Mouse (Mus musculus) limb, embryonic 14.5 days (tissue): ENCODE data around the gene Ide. TPM values are rescaled to one million over a fixed set of nuclear protein-coding genes. Genes with fewer than 3 reads are reported as not detected.

Experiments used
- ATAC-seq: fragments of 200-750 bp; cut with Nextera tagmentation; 2 replicates; pipeline ENCODE4 v1.8.0; 2017; ENCODE audit warnings: low read depth, moderate number of reproducible peaks, moderate TSS enrichment; ENCODE audit not compliant: low FRiP score
- DNase-seq: peaks from one replicate; pipeline ENCODE4 v3.0.0-alpha.2; 2015; ENCODE audit warnings: low spot score
- H3K27ac ChIP-seq: fragments of 300-500 bp; sonication (generic); replicated peaks from 2 replicates; pipeline ENCODE4 v1.5.1; 2014; ENCODE audit warnings: low read depth, mild to moderate bottlenecking, low read length, moderate library complexity, mixed read lengths
- H3K27me3 ChIP-seq: fragments of 300-500 bp; sonication (generic); 2 replicates; pipeline ENCODE4 v1.6.1; 2014; ENCODE audit warnings: low read length, mixed read lengths; ENCODE audit not compliant: control insufficient read depth, insufficient read depth
- H3K36me3 ChIP-seq: fragments of 300-500 bp; sonication (generic); 2 replicates; pipeline ENCODE4 v1.6.1; 2014; ENCODE audit warnings: mild to moderate bottlenecking, low read length, moderate library complexity, mixed read lengths; ENCODE audit not compliant: control insufficient read depth, insufficient read depth
- H3K4me1 ChIP-seq: fragments of 300-500 bp; sonication (generic); 2 replicates; pipeline ENCODE4 v1.6.1; 2014; ENCODE audit warnings: antibody characterized with exemption, low read length, mixed read lengths; ENCODE audit not compliant: control insufficient read depth, insufficient read depth
- H3K4me2 ChIP-seq: fragments of 300-500 bp; sonication (generic); replicated peaks from 2 replicates; pipeline ENCODE4 v1.6.1; 2014; ENCODE audit warnings: low read depth, mild to moderate bottlenecking, low read length, moderate library complexity; ENCODE audit not compliant: severe bottlenecking
- H3K4me3 ChIP-seq: fragments of 300-500 bp; sonication (generic); replicated peaks from 2 replicates; pipeline ENCODE4 v1.5.1; 2014; ENCODE audit warnings: low read length
- H3K9ac ChIP-seq: fragments of 300-500 bp; sonication (generic); 2 replicates; pipeline ENCODE4 v1.6.1; 2014; ENCODE audit warnings: mild to moderate bottlenecking, low read depth, low read length, moderate library complexity; ENCODE audit not compliant: severe bottlenecking
- H3K9me3 ChIP-seq: fragments of 300-500 bp; sonication (generic); 2 replicates; pipeline ENCODE4 v1.6.1; 2016; ENCODE audit warnings: low read length; ENCODE audit not compliant: control insufficient read depth
- POLR2A ChIP-seq: fragments of 200-500 bp; IDR thresholded peaks from 2 replicates; pipeline ENCODE4 v1.8.0; 2012; ENCODE audit warnings: inconsistent platforms, mild to moderate bottlenecking, moderate library complexity, borderline replicate concordance; ENCODE audit not compliant: insufficient read depth, insufficient read length; ENCODE audit errors: extremely low read depth
- WGBS: fragments of 180-500 bp; shearing (Covaris S2); extraction: QIAGEN DNeasy Blood & Tissue Kit; methylation state at CpG from one replicate; pipeline ENCODE4 v1.1.7; 2014; 5-methylcytosine and 5-hydroxymethylcytosine counted together
- polyA plus RNA-seq, 2 experiments: library from polyadenylated mRNA; depleted of rRNA in 1 of 2; stranded (reverse) in 1 of 2; unstranded in 1 of 2; fragments of >200 nt; fragmentation: Nextera tagmentation in 1 of 2; extraction: Ambion mirVana in 1 of 2; gene quantifications; 2 replicates each; pipeline versions ENCODE4 v1.2.1 to v1.2.3; 2012 to 2014

Gene Ide
- polyA plus RNA-seq, 2 experiments: 22.5 to 49.9 TPM

DNA sequence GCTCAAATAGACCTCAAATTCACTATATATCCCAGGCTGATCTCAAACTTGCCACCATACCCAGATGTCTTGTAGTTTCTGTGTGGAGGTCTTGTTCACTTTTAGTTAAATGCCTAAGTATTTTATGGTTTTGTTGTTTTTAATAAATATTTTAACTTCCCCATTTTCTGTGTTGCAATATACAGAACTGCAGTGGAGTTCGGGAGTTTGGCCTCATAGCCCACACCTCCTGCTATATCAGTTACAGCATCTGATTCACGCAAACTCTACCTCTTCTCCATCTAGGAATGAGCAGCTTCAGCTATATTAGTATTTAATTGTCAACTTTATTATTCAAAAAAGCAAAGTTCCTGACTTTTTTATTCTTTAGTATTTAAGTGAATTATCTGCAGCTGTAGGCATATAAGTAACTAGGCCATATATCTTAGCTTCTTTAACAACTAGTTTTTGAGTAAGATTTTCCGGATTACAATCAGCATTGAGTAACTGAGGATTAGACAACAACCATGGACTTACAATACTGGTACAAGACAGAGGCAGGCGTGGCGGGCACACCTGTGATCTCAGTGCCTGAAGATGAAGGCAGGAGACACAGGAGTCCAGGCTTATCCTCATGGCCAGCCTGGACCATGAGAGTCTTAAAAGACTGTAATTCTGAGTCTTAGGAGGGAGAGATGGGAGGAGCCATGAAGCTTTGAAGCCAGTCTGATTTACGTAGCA is 29.7 kb downstream of the Ide start:
- H3K27ac ChIP-seq: no peak overlapping the region
- ATAC-seq (no peak), DNase-seq (no peak)
- no peak overlapping the region for H3K9ac ChIP-seq
- no peaks in the 10 kb centered on the region for H3K27me3 ChIP-seq
- H3K36me3 ChIP-seq: peaks cover 16% of the 10 kb centered on the region; the same call in 1 of the 2 replicates
- no peak for TF ChIP-seq POLR2A
- 77% methylated on average over 6 of the region's 6 CpGs for WGBS
- H3K9me3 ChIP-seq: no peaks in the 10 kb centered on the region
- no peak overlapping the region for H3K4me2 ChIP-seq
- H3K4me1 ChIP-seq: no peaks in the 10 kb centered on the region
- H3K4me3 ChIP-seq: no peak overlapping the region

GRCm38 (mm10) chr19:37306176-37306575 is 31.5 kb downstream of the Ide start:
- Histone ChIP-seq H3K9ac (no peak overlapping the region), H3K4me2 (no peak overlapping the region), H3K9me3 (no peaks in the 10 kb centered on the region), H3K36me3 (peaks cover 16% of the 10 kb centered on the region; the same call in 1 of the 2 replicates), H3K4me3 (no peak overlapping the region), H3K27ac (no peak overlapping the region), H3K27me3 (no peaks in the 10 kb centered on the region), H3K4me1 (no peaks in the 10 kb centered on the region)
- WGBS: 94% methylated on average over 3 of the region's 3 CpGs
- no peak for TF ChIP-seq POLR2A
- no peak for ATAC-seq
- DNase-seq: no peak

GRCm38 (mm10) chr19:37304866-37305265 is 32.8 kb downstream of the Ide start:
- Histone ChIP-seq H3K9ac (no peak overlapping the region), H3K4me2 (no peak overlapping the region), H3K36me3 (peaks cover 11% of the 10 kb centered on the region; the same call in 1 of the 2 replicates), H3K4me3 (no peak overlapping the region), H3K9me3 (no peaks in the 10 kb centered on the region), H3K27ac (no peak overlapping the region), H3K4me1 (no peaks in the 10 kb centered on the region), H3K27me3 (no peaks in the 10 kb centered on the region)
- DNase-seq (no peak), ATAC-seq (no peak)
- WGBS: 94% methylated on average over 5 of the region's 5 CpGs
- TF ChIP-seq POLR2A: no peak

GRCm38 (mm10) chr19:37304006-37304405 is 33.6 kb downstream of the Ide start:
- TF ChIP-seq POLR2A: no peak
- no peak overlapping the region for H3K4me3 ChIP-seq
- H3K36me3 ChIP-seq: peaks cover 4% of the 10 kb centered on the region; the same call in 1 of the 2 replicates
- H3K4me1 ChIP-seq: no peaks in the 10 kb centered on the region
- no peak overlapping the region for H3K9ac ChIP-seq
- H3K9me3 ChIP-seq: no peaks in the 10 kb centered on the region
- H3K27me3 ChIP-seq: no peaks in the 10 kb centered on the region
- H3K4me2 ChIP-seq: no peak overlapping the region
- ATAC-seq (no peak), DNase-seq (no peak)
- WGBS: 86% methylated on average over 4 of the region's 4 CpGs
- H3K27ac ChIP-seq: no peak overlapping the region

GRCm38 (mm10) chr19:37301733-37302132 is 35.9 kb downstream of the Ide start:
- WGBS: 93% methylated on average over 3 of the region's 3 CpGs
- H3K4me1 ChIP-seq: no peaks in the 10 kb centered on the region
- no peak for TF ChIP-seq POLR2A
- H3K36me3 ChIP-seq: peaks cover 3% of the 10 kb centered on the region; the same call in 1 of the 2 replicates
- H3K27me3 ChIP-seq: no peaks in the 10 kb centered on the region
- no peaks in the 10 kb centered on the region for H3K9me3 ChIP-seq
- H3K4me3 ChIP-seq: no peak overlapping the region
- ATAC-seq (no peak), DNase-seq (no peak)
- no peak overlapping the region for H3K9ac ChIP-seq
- no peak overlapping the region for H3K4me2 ChIP-seq
- H3K27ac ChIP-seq: no peak overlapping the region

DNA sequence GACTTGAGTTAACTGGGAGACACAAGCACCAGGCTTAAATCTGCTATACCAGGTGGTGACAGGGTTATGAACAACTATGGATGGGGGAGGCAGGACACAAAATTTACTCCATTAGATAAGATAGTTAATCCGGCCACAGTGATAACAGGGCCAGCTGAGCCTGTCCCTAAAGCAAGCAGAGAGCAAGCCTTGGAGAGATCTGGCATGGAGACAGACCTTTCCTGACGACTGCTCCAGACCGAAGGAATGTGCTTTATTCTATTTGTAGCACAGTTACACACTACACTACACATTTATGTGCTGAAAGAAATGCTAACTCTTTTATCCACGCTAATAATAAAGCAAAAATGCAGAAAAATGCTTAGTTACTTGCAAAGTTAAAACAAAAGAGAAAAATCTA is 46.0 kb downstream of the Ide start:
- 80% methylated on average over 4 of the region's 4 CpGs for WGBS
- no peak overlapping the region for H3K4me3 ChIP-seq
- H3K9me3 ChIP-seq: no peaks in the 10 kb centered on the region
- no peak overlapping the region for H3K4me2 ChIP-seq
- TF ChIP-seq POLR2A: no peak
- no peaks in the 10 kb centered on the region for H3K4me1 ChIP-seq
- H3K9ac ChIP-seq: no peak overlapping the region
- DNase-seq (no peak), ATAC-seq (no peak)
- H3K36me3 ChIP-seq: 0 out of 2 replicates have a peak, but pooled peaks cover 2% of the 10 kb centered on the region
- H3K27ac ChIP-seq: no peak overlapping the region
- H3K27me3 ChIP-seq: no peaks in the 10 kb centered on the region
